Mouse (Mus musculus): Measurements from ENCODE around the gene Dhx57.

The Dhx57 gene

GRCm38 (mm10) chr17:80199160-80199778 is 91.0 kb downstream of the Dhx57 start:
- in situ Hi-C loops (cut with MboI), result loop anchor here (25.0 kb wide), 1 partner anchor 312 kb away; the partner anchor contains the start of gene Atl2

- in situ Hi-C loops (cut with MboI), result loop anchor here (25.0 kb wide), 1 partner anchor 306 kb away; the partner anchor contains the start of gene Atl2
Observed at GRCm38 (mm10) chr17:80193075-80193474, 97.2 kb downstream of the Dhx57 start.

All from mature B cell (primary cell).